Mouse (Mus musculus) hindbrain, embryonic 14.5 days (tissue): ENCODE measurements around the gene Klk9. TPM values are rescaled to one million over a fixed set of nuclear protein-coding genes. Genes with fewer than 3 reads are reported as not detected.

Experiments
- ATAC-seq: fragments of 200-750 bp; cut with Nextera tagmentation; 2 replicates; pipeline ENCODE4 v1.8.0; 2017; ENCODE audit warnings: moderate number of reproducible peaks, mild to moderate bottlenecking, moderate TSS enrichment, moderate library complexity; ENCODE audit not compliant: low FRiP score
- DNase-seq: peaks from one replicate; pipeline ENCODE4 v3.0.0-alpha.2; 2015; ENCODE audit warnings: low spot score
- H3K27ac ChIP-seq: fragments of 300-500 bp; sonication (generic); 2 replicates; pipeline ENCODE4 v1.5.1; 2014; ENCODE audit warnings: mild to moderate bottlenecking, moderate library complexity
- H3K27me3 ChIP-seq: fragments of 300-500 bp; sonication (generic); 2 replicates; pipeline ENCODE4 v1.6.1; 2014; ENCODE audit warnings: mild to moderate bottlenecking, low read length, mixed read lengths; ENCODE audit not compliant: control insufficient read depth, insufficient read depth
- H3K36me3 ChIP-seq: fragments of 300-500 bp; sonication (generic); replicated peaks from 2 replicates; pipeline ENCODE4 v1.6.1; 2014; ENCODE audit not compliant: control insufficient read depth, insufficient read depth
- H3K4me1 ChIP-seq: fragments of 300-500 bp; sonication (generic); replicated peaks from 2 replicates; pipeline ENCODE4 v1.6.1; 2014; ENCODE audit warnings: antibody characterized with exemption, low read length, mixed read lengths; ENCODE audit not compliant: control insufficient read depth, insufficient read depth
- H3K4me2 ChIP-seq: fragments of 300-500 bp; sonication (generic); replicated peaks from 2 replicates; pipeline ENCODE4 v1.6.1; 2014; ENCODE audit warnings: mild to moderate bottlenecking, moderate library complexity
- H3K4me3 ChIP-seq: fragments of 300-500 bp; sonication (generic); replicated peaks from 2 replicates; pipeline ENCODE4 v1.5.1; 2014; ENCODE audit warnings: mild to moderate bottlenecking, low read length
- H3K9ac ChIP-seq: fragments of 300-500 bp; sonication (generic); 2 replicates; pipeline ENCODE4 v1.6.1; 2014
- H3K9me3 ChIP-seq: fragments of 300-500 bp; sonication (generic); 2 replicates; pipeline ENCODE4 v1.6.1; 2016; ENCODE audit warnings: low read length; ENCODE audit not compliant: control insufficient read depth
- WGBS: fragments of 180-500 bp; shearing (Covaris S2); extraction: QIAGEN DNeasy Blood & Tissue Kit; methylation state at CpG from one replicate; pipeline ENCODE4 v1.1.7; 2014; 5-methylcytosine and 5-hydroxymethylcytosine counted together
- polyA plus RNA-seq: library from polyadenylated mRNA; unstranded; fragments of >200 nt; fragmentation: Nextera tagmentation; extraction: Ambion mirVana; gene quantifications from 2 replicates; pipeline ENCODE4 v1.2.1, GENCODE M21; 2014

The Klk9 gene
- polyA plus RNA-seq, 1 experiment from 2014 or later, result not detected

GRCm38 (mm10) chr7:43782275-43783265 is 9.1 kb upstream of the Klk9 start:
- peak; percentile 72 for ATAC-seq
- 11% methylated on average over 36 of the region's 36 CpGs for WGBS
- Histone ChIP-seq H3K4me2 (peak overlapping the region; percentile 57), H3K9me3 (no peaks in the 10 kb centered on the region), H3K36me3 (no peaks in the 10 kb centered on the region), H3K4me3 (peak overlapping the region; percentile 19), H3K9ac (peak overlapping the region; percentile 50), H3K27me3 (0 out of 2 replicates have a peak, but pooled peaks cover 9% of the 10 kb centered on the region), H3K4me1 (no peaks in the 10 kb centered on the region), H3K27ac (no peak overlapping the region)
- peak; percentile 88 for DNase-seq

- ATAC-seq (no peak), DNase-seq (no peak)
These were observed 6.4 kb upstream of the Klk9 start for GRCm38 (mm10) chr7:43785286-43785685.

GRCm38 (mm10) chr7:43788096-43788495 is 3.6 kb upstream of the Klk9 start:
- Histone ChIP-seq H3K36me3 (no peaks in the 10 kb centered on the region), H3K4me2 (no peak overlapping the region), H3K27me3 (0 out of 2 replicates have a peak, but pooled peaks cover 6% of the 10 kb centered on the region), H3K9ac (no peak overlapping the region), H3K27ac (no peak overlapping the region), H3K9me3 (no peaks in the 10 kb centered on the region), H3K4me1 (no peaks in the 10 kb centered on the region), H3K4me3 (no peak overlapping the region)
- DNase-seq (no peak), ATAC-seq (no peak)
- 80% methylated on average over 3 of the region's 3 CpGs for WGBS

More at GRCm38 (mm10) chr7:43785286-43785685, 6.4 kb upstream of the Klk9 start:
- no peak overlapping the region for H3K9ac ChIP-seq
- H3K27ac ChIP-seq, result no peak overlapping the region
- 81% methylated on average over 1 of the region's 1 CpGs for WGBS
- no peaks in the 10 kb centered on the region for H3K4me1 ChIP-seq
- no peaks in the 10 kb centered on the region for H3K9me3 ChIP-seq
- H3K4me2 ChIP-seq, result no peak overlapping the region
- 0 out of 2 replicates have a peak, but pooled peaks cover 9% of the 10 kb centered on the region for H3K27me3 ChIP-seq
- no peaks in the 10 kb centered on the region for H3K36me3 ChIP-seq
- no peak overlapping the region for H3K4me3 ChIP-seq

DNA sequence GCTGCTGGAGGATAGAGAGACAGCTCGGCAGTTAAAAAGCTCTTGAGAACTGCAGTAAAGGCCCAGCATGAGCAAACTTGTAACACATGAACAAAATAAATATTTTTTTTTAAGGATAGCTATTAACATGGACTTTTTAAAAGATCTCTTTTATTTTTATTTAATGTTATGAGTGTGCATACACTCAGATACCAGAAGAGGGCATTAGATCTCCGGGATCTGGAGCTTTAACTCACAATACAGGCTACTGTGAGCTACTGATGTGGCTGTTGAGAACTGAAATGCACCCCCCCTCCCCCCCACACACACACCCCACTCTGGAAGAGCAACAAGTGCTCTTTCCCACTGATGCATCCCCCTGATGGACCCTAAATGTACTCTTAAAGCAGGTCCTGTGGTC is 2.4 kb upstream of the Klk9 start:
- H3K36me3 ChIP-seq, result no peaks in the 10 kb centered on the region
- ATAC-seq, result no peak
- DNase-seq, result no peak

GRCm38 (mm10) chr7:43796355-43796754 is 4.7 kb downstream of the Klk9 start:
- DNase-seq, result no peak
- peaks cover 42% of the 10 kb centered on the region for H3K27me3 ChIP-seq
- WGBS, result 7% methylated on average over 8 of the region's 8 CpGs

More for the DNA sequence above, 2.4 kb upstream of the Klk9 start:
- no peaks in the 10 kb centered on the region for H3K9me3 ChIP-seq
- peaks cover 5% of the 10 kb centered on the region; the same call in 1 of the 2 replicates for H3K27me3 ChIP-seq
- no peak overlapping the region for H3K4me3 ChIP-seq
- 77% methylated on average over 2 of the region's 2 CpGs for WGBS
- no peak overlapping the region for H3K9ac ChIP-seq
- H3K4me2 ChIP-seq, result no peak overlapping the region
- H3K4me1 ChIP-seq, result no peaks in the 10 kb centered on the region
- no peak overlapping the region for H3K27ac ChIP-seq

GRCm38 (mm10) chr7:43797333-43797769 is 5.7 kb downstream of the Klk9 start, which contains the start of gene Klk8:
Klk8 (plus strand) TSS chr7:43797577.
- 1% methylated on average over 28 of the region's 28 CpGs for WGBS
- DNase-seq (no peak), ATAC-seq (peak; percentile 19; the same call in 1 of the 2 replicates)
- H3K4me2 ChIP-seq, result peak within 1 kb of the TSS; percentile 77
- H3K9ac ChIP-seq, result peak within 1 kb of the TSS; percentile 61
- peaks cover 42% of the 10 kb centered on the region for H3K27me3 ChIP-seq
- peak within 1 kb of the TSS; percentile 46 for H3K4me3 ChIP-seq
- peaks cover 10% of the 10 kb centered on the region for H3K4me1 ChIP-seq
- no peak within 1 kb of the TSS for H3K27ac ChIP-seq
- H3K36me3 ChIP-seq, result no peaks in the 10 kb centered on the region
- no peaks in the 10 kb centered on the region for H3K9me3 ChIP-seq

More at GRCm38 (mm10) chr7:43796355-43796754, 4.7 kb downstream of the Klk9 start:
- Histone ChIP-seq H3K9me3 (no peaks in the 10 kb centered on the region), H3K4me3 (peak overlapping the region; percentile 46), H3K27ac (no peak overlapping the region), H3K4me2 (peak overlapping the region; percentile 77), H3K4me1 (peaks cover 10% of the 10 kb centered on the region), H3K9ac (peak overlapping the region; percentile 61), H3K36me3 (no peaks in the 10 kb centered on the region)
- ATAC-seq, result no peak

DNA sequence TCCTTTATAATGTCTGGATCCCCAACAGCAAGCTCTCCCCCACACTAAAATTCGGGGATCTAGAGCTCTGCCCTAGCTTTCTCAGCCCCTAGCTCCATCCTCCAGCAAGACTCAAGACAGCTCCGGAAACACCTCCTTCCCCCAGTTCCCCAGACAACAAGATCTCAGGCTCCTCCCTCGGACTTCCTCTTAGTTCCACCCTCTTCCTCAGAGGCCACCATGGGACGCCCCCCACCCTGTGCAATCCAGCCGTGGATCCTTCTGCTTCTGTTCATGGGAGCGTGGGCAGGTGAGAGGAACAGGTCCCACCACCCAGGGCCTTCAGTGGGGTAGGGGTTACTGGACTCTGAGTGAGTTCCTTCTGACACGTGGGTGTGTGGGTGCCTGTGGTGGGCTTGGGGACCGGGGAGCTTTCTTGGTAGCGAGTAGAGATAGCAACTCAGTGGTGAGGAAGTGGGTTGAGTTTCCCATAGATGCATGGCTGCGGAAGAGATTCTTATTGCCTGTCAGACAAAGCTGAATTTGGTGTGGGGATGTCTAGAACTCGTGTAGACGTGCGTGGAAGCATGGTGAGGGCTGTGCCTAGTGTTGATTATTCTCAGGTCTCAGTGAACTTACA is 6.3 kb downstream of the Klk9 start:
- no peaks in the 10 kb centered on the region for H3K9me3 ChIP-seq
- H3K4me3 ChIP-seq, result peak overlapping the region; percentile 46
- no peak overlapping the region for H3K27ac ChIP-seq
- DNase-seq (no peak), ATAC-seq (peak; percentile 28; the same call in 1 of the 2 replicates)
- no peaks in the 10 kb centered on the region for H3K36me3 ChIP-seq
- peaks cover 42% of the 10 kb centered on the region for H3K27me3 ChIP-seq
- peak overlapping the region; percentile 77 for H3K4me2 ChIP-seq
- 38% methylated on average over 13 of the region's 13 CpGs for WGBS
- H3K4me1 ChIP-seq, result peaks cover 10% of the 10 kb centered on the region
- H3K9ac ChIP-seq, result no peak overlapping the region

DNA sequence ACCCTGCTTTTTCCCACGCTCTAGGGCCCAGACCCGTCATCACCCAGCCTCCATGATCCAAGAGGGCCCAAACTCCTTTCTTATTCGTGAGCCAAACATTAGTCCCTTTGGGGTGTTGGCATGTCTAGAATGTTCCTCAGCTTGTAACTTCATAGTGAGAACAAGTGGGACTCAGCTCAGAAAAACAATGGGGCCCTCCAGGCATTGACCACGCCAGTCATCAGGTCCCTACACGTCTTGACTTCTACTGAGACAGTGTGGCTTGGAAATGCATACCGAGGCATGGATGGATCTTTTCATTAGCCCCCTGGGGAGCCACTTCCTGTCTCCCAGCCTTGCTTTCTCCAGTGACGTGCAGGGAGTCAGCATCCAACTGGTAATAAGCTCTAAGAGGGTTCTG is 8.2 kb downstream of the Klk9 start:
- Histone ChIP-seq H3K9me3 (no peaks in the 10 kb centered on the region), H3K27ac (no peak overlapping the region), H3K36me3 (no peaks in the 10 kb centered on the region), H3K27me3 (peaks cover 36% of the 10 kb centered on the region), H3K4me1 (peaks cover 10% of the 10 kb centered on the region), H3K4me2 (no peak overlapping the region), H3K9ac (no peak overlapping the region), H3K4me3 (no peak overlapping the region)
- no peak for ATAC-seq
- no peak for DNase-seq
- WGBS, result 70% methylated on average over 7 of the region's 7 CpGs

- Histone ChIP-seq H3K9me3 (no peaks in the 10 kb centered on the region), H3K27ac (no peak within 1 kb of the TSS), H3K4me1 (no peaks in the 10 kb centered on the region), H3K36me3 (no peaks in the 10 kb centered on the region), H3K27me3 (no peaks in the 10 kb centered on the region), H3K9ac (no peak within 1 kb of the TSS), H3K4me3 (no peak within 1 kb of the TSS), H3K4me2 (no peak within 1 kb of the TSS)
- DNase-seq (no peak), ATAC-seq (no peak)
- 64% methylated on average over 5 of the region's 5 CpGs for WGBS
These were observed 19.3 kb downstream of the Klk9 start, which contains the start of gene Klk7 for GRCm38 (mm10) chr7:43810994-43811393. Klk7 (plus strand) TSS chr7:43811294.
